Mouse (Mus musculus): ENCODE results near the gene Dclk1. TPM values are rescaled to one million over a fixed set of nuclear protein-coding genes. Genes with fewer than 3 reads are reported as not detected.

Gene Dclk1
- polyA plus RNA-seq, 1 experiment from 2014 or later = 256 TPM

DNA sequence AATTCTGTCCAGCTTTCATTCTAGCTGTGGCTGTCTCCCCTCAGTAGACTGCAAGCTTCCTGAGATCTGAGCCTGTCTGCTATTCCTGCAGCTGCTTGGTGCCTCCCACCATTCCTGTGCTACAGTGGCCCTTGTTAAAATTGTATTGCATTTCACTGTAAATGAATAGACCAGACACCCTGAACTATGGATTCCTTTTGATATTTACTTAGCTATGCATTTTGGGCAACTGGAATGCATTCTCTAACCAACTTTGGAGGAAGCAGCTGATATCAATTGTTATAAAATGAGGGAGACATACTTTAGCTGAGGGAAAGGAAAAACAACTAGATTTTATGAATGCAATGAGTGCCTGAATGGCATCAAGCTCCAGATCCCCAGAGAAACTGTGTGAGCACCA, 63.5 kb downstream of the Dclk1 start:
- no peak overlapping the region for H3K4me2 ChIP-seq (replicated peaks)
- H3K9ac ChIP-seq = no peak overlapping the region
- H3K9me3 ChIP-seq (ENCODE audit: control insufficient read depth, low read length) = no peaks in the 10 kb centered on the region
- no peak overlapping the region for H3K4me3 ChIP-seq (replicated peaks; ENCODE audit: low read length)
- ATAC-seq (ENCODE audit: low FRiP score) = no peak
- no peaks in the 10 kb centered on the region for H3K27me3 ChIP-seq (ENCODE audit: control insufficient read depth, insufficient read depth, low read length)
- no peak for DNase-seq (ENCODE audit: low spot score)
- H3K36me3 ChIP-seq (replicated peaks; ENCODE audit: control insufficient read depth, insufficient read depth) = no peaks in the 10 kb centered on the region
- no peak overlapping the region for H3K27ac ChIP-seq
- H3K4me1 ChIP-seq (replicated peaks; ENCODE audit: control insufficient read depth, insufficient read depth, low read length) = 0 out of 2 replicates have a peak, but pooled peaks cover 10% of the 10 kb centered on the region

GRCm38 (mm10) chr3:55307553-55308177, 65.5 kb downstream of the Dclk1 start:
- Histone ChIP-seq H3K4me1 (replicated peaks; ENCODE audit: control insufficient read depth, insufficient read depth, low read length) (0 out of 2 replicates have a peak, but pooled peaks cover 10% of the 10 kb centered on the region), H3K9me3 (ENCODE audit: control insufficient read depth, low read length) (no peaks in the 10 kb centered on the region), H3K4me2 (replicated peaks) (no peak overlapping the region), H3K27me3 (ENCODE audit: control insufficient read depth, insufficient read depth, low read length) (no peaks in the 10 kb centered on the region), H3K9ac (no peak overlapping the region), H3K27ac (no peak overlapping the region), H3K4me3 (replicated peaks; ENCODE audit: low read length) (no peak overlapping the region), H3K36me3 (replicated peaks; ENCODE audit: control insufficient read depth, insufficient read depth) (no peaks in the 10 kb centered on the region)
- DNase-seq (ENCODE audit: low spot score) (no peak), ATAC-seq (ENCODE audit: low FRiP score) (no peak)
- WGBS = 63% methylated on average over 7 of the region's 7 CpGs

DNA sequence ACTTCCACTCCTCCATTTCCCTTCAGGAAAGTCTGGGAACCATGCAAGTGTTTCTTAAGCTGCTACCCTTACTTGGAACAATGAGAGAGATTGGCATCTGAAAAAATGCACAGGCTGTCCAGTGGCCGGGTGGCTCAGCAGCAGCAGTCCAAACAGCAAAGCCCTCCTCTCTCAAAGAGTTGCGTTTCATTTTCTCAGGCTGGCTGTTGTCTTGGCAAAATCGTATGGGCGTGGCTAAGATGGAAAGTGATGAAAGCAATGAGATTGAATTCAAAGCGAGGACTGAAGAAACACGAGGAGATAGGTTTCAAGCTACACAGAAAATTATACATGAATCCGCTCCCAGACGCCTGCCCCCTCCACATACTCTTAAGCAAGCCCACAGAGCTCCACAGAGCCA, 67.8 kb downstream of the Dclk1 start:
- 66% methylated on average over 8 of the region's 8 CpGs for WGBS
- Histone ChIP-seq H3K27ac (no peak overlapping the region), H3K4me1 (replicated peaks; ENCODE audit: control insufficient read depth, insufficient read depth, low read length) (0 out of 2 replicates have a peak, but pooled peaks cover 10% of the 10 kb centered on the region), H3K27me3 (ENCODE audit: control insufficient read depth, insufficient read depth, low read length) (no peaks in the 10 kb centered on the region), H3K9me3 (ENCODE audit: control insufficient read depth, low read length) (no peaks in the 10 kb centered on the region), H3K4me3 (replicated peaks; ENCODE audit: low read length) (no peak overlapping the region), H3K4me2 (replicated peaks) (no peak overlapping the region), H3K36me3 (replicated peaks; ENCODE audit: control insufficient read depth, insufficient read depth) (0 out of 2 replicates have a peak, but pooled peaks cover 3% of the 10 kb centered on the region), H3K9ac (no peak overlapping the region)
- DNase-seq (ENCODE audit: low spot score) (no peak), ATAC-seq (ENCODE audit: low FRiP score) (no peak)

- DNase-seq (ENCODE audit: low spot score) = no peak
- no peak for ATAC-seq (ENCODE audit: low FRiP score)
- Histone ChIP-seq H3K4me2 (replicated peaks) (no peak overlapping the region), H3K9me3 (ENCODE audit: control insufficient read depth, low read length) (no peaks in the 10 kb centered on the region), H3K36me3 (replicated peaks; ENCODE audit: control insufficient read depth, insufficient read depth) (0 out of 2 replicates have a peak, but pooled peaks cover 3% of the 10 kb centered on the region), H3K4me1 (replicated peaks; ENCODE audit: control insufficient read depth, insufficient read depth, low read length) (no peaks in the 10 kb centered on the region), H3K27me3 (ENCODE audit: control insufficient read depth, insufficient read depth, low read length) (no peaks in the 10 kb centered on the region), H3K4me3 (replicated peaks; ENCODE audit: low read length) (no peak overlapping the region), H3K9ac (no peak overlapping the region), H3K27ac (no peak overlapping the region)
- 93% methylated on average over 8 of the region's 8 CpGs for WGBS
Observed at GRCm38 (mm10) chr3:55315827-55316226, 73.7 kb downstream of the Dclk1 start.

DNA sequence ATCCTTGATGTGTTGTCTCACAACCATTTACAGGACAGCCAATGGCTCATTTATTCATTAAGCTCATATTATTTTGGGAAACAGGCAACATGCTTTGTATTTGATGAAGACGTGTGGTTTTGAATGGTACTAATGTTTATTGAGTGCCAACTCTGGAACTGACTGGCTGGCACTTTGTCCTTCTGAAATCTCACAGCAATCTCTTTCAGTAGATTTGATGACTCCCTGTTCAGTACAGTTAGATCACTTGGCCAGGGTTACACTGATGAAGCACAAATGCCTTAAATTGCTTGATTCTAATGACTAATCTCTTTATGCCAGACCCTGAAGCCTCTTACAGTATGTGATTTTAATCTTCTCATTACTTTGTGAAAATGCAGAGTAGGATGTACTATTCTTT, 75.9 kb downstream of the Dclk1 start:
- no peaks in the 10 kb centered on the region for H3K4me1 ChIP-seq (replicated peaks; ENCODE audit: control insufficient read depth, insufficient read depth, low read length)
- DNase-seq (ENCODE audit: low spot score) (no peak), ATAC-seq (ENCODE audit: low FRiP score) (no peak)
- H3K9me3 ChIP-seq (ENCODE audit: control insufficient read depth, low read length) = no peaks in the 10 kb centered on the region
- H3K4me3 ChIP-seq (replicated peaks; ENCODE audit: low read length) = no peak overlapping the region
- H3K9ac ChIP-seq = no peak overlapping the region
- no peak overlapping the region for H3K27ac ChIP-seq
- WGBS = 73% methylated on average over 1 of the region's 1 CpGs
- no peak overlapping the region for H3K4me2 ChIP-seq (replicated peaks)
- H3K27me3 ChIP-seq (ENCODE audit: control insufficient read depth, insufficient read depth, low read length) = no peaks in the 10 kb centered on the region
- H3K36me3 ChIP-seq (replicated peaks; ENCODE audit: control insufficient read depth, insufficient read depth) = 0 out of 2 replicates have a peak, but pooled peaks cover 3% of the 10 kb centered on the region

DNA sequence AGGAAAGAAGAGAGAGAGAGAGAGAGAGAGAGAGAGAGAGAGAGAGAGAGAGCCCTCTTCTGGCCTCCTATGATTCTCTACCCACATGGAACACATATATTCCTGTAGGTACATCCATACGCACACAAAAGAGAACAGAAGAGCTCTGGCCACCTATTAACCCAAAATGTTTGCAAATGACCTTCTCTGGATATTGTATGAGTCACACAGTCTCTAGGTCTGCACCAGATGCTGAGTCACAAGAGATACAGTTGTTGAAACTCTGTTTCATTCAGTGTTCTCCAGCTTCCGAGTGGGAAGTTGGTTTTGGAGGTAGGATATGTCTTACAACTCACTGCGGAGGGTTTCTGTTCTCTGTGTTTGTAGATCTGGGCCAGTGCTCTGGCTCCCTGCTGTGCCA, 78.4 kb downstream of the Dclk1 start:
- WGBS = 91% methylated on average over 3 of the region's 3 CpGs
- ATAC-seq (ENCODE audit: low FRiP score) = no peak
- no peaks in the 10 kb centered on the region for H3K4me1 ChIP-seq (replicated peaks; ENCODE audit: control insufficient read depth, insufficient read depth, low read length)

DNA sequence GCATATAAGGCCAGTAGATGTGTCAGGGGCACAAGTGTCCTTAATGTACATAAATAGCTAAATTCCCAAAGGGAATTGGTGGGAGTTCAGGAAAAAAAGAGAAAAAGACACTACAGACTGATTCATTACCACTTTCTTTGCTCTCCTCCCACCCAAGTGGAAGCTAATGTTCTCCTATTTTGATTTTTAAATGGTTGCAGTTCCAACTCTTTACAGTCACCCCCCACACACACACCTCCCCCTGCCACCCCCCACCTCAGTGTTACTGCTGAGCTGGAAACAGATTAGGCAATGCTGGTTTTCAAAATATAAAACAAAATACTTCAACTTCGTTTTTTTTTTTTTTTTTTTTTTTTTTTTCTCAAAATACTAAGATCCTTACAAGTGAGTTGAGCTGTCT, 81.9 kb downstream of the Dclk1 start:
- DNase-seq (ENCODE audit: low spot score) (no peak), ATAC-seq (ENCODE audit: low FRiP score) (no peak)
- H3K36me3 ChIP-seq (replicated peaks; ENCODE audit: control insufficient read depth, insufficient read depth) = no peaks in the 10 kb centered on the region
- 56% methylated on average over 1 of the region's 1 CpGs for WGBS
- no peaks in the 10 kb centered on the region for H3K27me3 ChIP-seq (ENCODE audit: control insufficient read depth, insufficient read depth, low read length)
- H3K4me1 ChIP-seq (replicated peaks; ENCODE audit: control insufficient read depth, insufficient read depth, low read length) = no peaks in the 10 kb centered on the region
- no peak overlapping the region for H3K27ac ChIP-seq
- no peak overlapping the region for H3K4me2 ChIP-seq (replicated peaks)
- no peak overlapping the region for H3K4me3 ChIP-seq (replicated peaks; ENCODE audit: low read length)
- peaks cover 4% of the 10 kb centered on the region; the same call in 1 of the 2 replicates for H3K9me3 ChIP-seq (ENCODE audit: control insufficient read depth, low read length)
- H3K9ac ChIP-seq = no peak overlapping the region

More for the DNA sequence above, 78.4 kb downstream of the Dclk1 start:
- DNase-seq (ENCODE audit: low spot score) = no peak
- no peak overlapping the region for H3K27ac ChIP-seq
- no peak overlapping the region for H3K4me2 ChIP-seq (replicated peaks)
- no peaks in the 10 kb centered on the region for H3K36me3 ChIP-seq (replicated peaks; ENCODE audit: control insufficient read depth, insufficient read depth)
- H3K27me3 ChIP-seq (ENCODE audit: control insufficient read depth, insufficient read depth, low read length) = no peaks in the 10 kb centered on the region
- H3K4me3 ChIP-seq (replicated peaks; ENCODE audit: low read length) = no peak overlapping the region
- no peak overlapping the region for H3K9ac ChIP-seq
- H3K9me3 ChIP-seq (ENCODE audit: control insufficient read depth, low read length) = no peaks in the 10 kb centered on the region

DNA sequence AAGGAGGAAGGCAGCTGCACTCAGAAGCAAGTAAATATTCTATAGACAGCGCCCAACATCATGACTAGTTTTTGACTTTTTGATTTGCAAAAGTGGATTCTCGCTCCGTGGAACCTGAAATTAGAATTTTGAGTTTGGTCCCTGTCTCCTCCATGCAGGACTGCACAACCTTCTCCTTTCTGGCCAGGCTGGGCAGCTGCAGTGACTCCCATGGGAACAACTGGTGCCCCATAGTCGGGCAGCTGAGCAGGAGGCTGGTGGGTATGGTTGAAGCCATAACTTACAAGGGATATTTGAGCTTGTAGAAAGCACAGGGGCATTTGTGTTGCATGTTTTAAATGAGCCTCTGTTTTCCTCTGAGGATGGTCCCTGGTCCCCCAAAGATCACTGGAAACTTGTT, 88.3 kb downstream of the Dclk1 start:
- ATAC-seq (ENCODE audit: low FRiP score) = no peak
- Histone ChIP-seq H3K9me3 (ENCODE audit: control insufficient read depth, low read length) (peaks cover 4% of the 10 kb centered on the region; the same call in 1 of the 2 replicates), H3K9ac (no peak overlapping the region), H3K4me1 (replicated peaks; ENCODE audit: control insufficient read depth, insufficient read depth, low read length) (no peaks in the 10 kb centered on the region), H3K4me3 (replicated peaks; ENCODE audit: low read length) (no peak overlapping the region), H3K27ac (no peak overlapping the region), H3K4me2 (replicated peaks) (no peak overlapping the region), H3K27me3 (ENCODE audit: control insufficient read depth, insufficient read depth, low read length) (no peaks in the 10 kb centered on the region), H3K36me3 (replicated peaks; ENCODE audit: control insufficient read depth, insufficient read depth) (no peaks in the 10 kb centered on the region; the same call in 1 of the 2 replicates)
- WGBS = 85% methylated on average over 4 of the region's 4 CpGs
- DNase-seq (ENCODE audit: low spot score) = no peak

- Histone ChIP-seq H3K27ac (no peak overlapping the region), H3K4me1 (replicated peaks; ENCODE audit: control insufficient read depth, insufficient read depth, low read length) (no peaks in the 10 kb centered on the region), H3K4me2 (replicated peaks) (no peak overlapping the region), H3K9ac (no peak overlapping the region), H3K27me3 (ENCODE audit: control insufficient read depth, insufficient read depth, low read length) (no peaks in the 10 kb centered on the region), H3K36me3 (replicated peaks; ENCODE audit: control insufficient read depth, insufficient read depth) (no peaks in the 10 kb centered on the region; the same call in 1 of the 2 replicates), H3K4me3 (replicated peaks; ENCODE audit: low read length) (no peak overlapping the region), H3K9me3 (ENCODE audit: control insufficient read depth, low read length) (no peaks in the 10 kb centered on the region)
- DNase-seq (ENCODE audit: low spot score) (no peak), ATAC-seq (ENCODE audit: low FRiP score) (no peak)
Observed at GRCm38 (mm10) chr3:55331694-55332093, 89.5 kb downstream of the Dclk1 start.

GRCm38 (mm10) chr3:55333511-55333910, 91.3 kb downstream of the Dclk1 start:
- DNase-seq (ENCODE audit: low spot score) = no peak
- H3K9me3 ChIP-seq (ENCODE audit: control insufficient read depth, low read length) = no peaks in the 10 kb centered on the region
- no peak for ATAC-seq (ENCODE audit: low FRiP score)
- no peaks in the 10 kb centered on the region; the same call in 1 of the 2 replicates for H3K36me3 ChIP-seq (replicated peaks; ENCODE audit: control insufficient read depth, insufficient read depth)
- H3K4me3 ChIP-seq (replicated peaks; ENCODE audit: low read length) = no peak overlapping the region
- H3K27ac ChIP-seq = no peak overlapping the region
- H3K4me2 ChIP-seq (replicated peaks) = no peak overlapping the region
- no peak overlapping the region for H3K9ac ChIP-seq
- no peaks in the 10 kb centered on the region for H3K27me3 ChIP-seq (ENCODE audit: control insufficient read depth, insufficient read depth, low read length)
- 80% methylated on average over 3 of the region's 3 CpGs for WGBS
- H3K4me1 ChIP-seq (replicated peaks; ENCODE audit: control insufficient read depth, insufficient read depth, low read length) = no peaks in the 10 kb centered on the region

All from hindbrain, embryonic 14.5 days (tissue).